Mouse (Mus musculus) megakaryocyte progenitor cell, adult 5-6 weeks (primary cell): ENCODE results near the gene Tnip1. TPM values are rescaled to one million over a fixed set of nuclear protein-coding genes. Genes with fewer than 3 reads are reported as not detected.
A peak's percentile ranks its signal among the peaks of the same experiment; 100 is the strongest.

Experiments used
- ATAC-seq: replicated peaks from 2 replicates; pipeline ENCODE4 v1.8.0; 2016; ENCODE audit warnings: mild to moderate bottlenecking, moderate TSS enrichment, inconsistent platforms; ENCODE audit not compliant: poor library complexity
- total RNA-seq, 2 experiments: library from RNA; stranded (forward) in 1 of 2; stranded (reverse) in 1 of 2; fragments of 157-497, 149-512 nt in 1 of 2; fragments of 200-1000 nt in 1 of 2; gene quantifications; 2 replicates each; pipeline versions ENCODE4 v1.2.3 to v1.2.4; 2015 to 2017

Tnip1 gene
- total RNA-seq, 2 experiments from 2014 or later, result 27.6 to 33.8 TPM

- peak; percentile 82 for ATAC-seq
Observed at GRCm38 (mm10) chr11:54936035-54936770, 26.5 kb downstream of the Tnip1 start.

GRCm38 (mm10) chr11:54934198-54934597 is 28.5 kb downstream of the Tnip1 start:
- ATAC-seq, result no peak

GRCm38 (mm10) chr11:54932540-54932939 is 30.2 kb downstream of the Tnip1 start:
- no peak for ATAC-seq

- 0 out of 2 replicates have a peak, but pooled peaks have one; percentile 13 for ATAC-seq
Observed at GRCm38 (mm10) chr11:54931405-54932093, 31.2 kb downstream of the Tnip1 start.

- no peak for ATAC-seq
Observed at GRCm38 (mm10) chr11:54930318-54930979, 32.3 kb downstream of the Tnip1 start.

- no peak for ATAC-seq
Observed at GRCm38 (mm10) chr11:54929744-54930143, 33.0 kb downstream of the Tnip1 start.

- no peak for ATAC-seq
Observed at GRCm38 (mm10) chr11:54929290-54929689, 33.4 kb downstream of the Tnip1 start.

GRCm38 (mm10) chr11:54928886-54929285 is 33.8 kb downstream of the Tnip1 start:
- no peak for ATAC-seq

- ATAC-seq, result no peak
Observed at GRCm38 (mm10) chr11:54928219-54928618, 34.5 kb downstream of the Tnip1 start.

GRCm38 (mm10) chr11:54927346-54928140 is 35.2 kb downstream of the Tnip1 start:
- ATAC-seq, result peak; percentile 92

GRCm38 (mm10) chr11:54924145-54924544 is 38.6 kb downstream of the Tnip1 start:
- no peak for ATAC-seq

- ATAC-seq, result no peak
Observed at GRCm38 (mm10) chr11:54922488-54922887, 40.2 kb downstream of the Tnip1 start.

- peak; percentile 49; the same call in 1 of the 2 replicates for ATAC-seq
Observed at GRCm38 (mm10) chr11:54921798-54922197, 40.9 kb downstream of the Tnip1 start.

GRCm38 (mm10) chr11:54920973-54921580 is 41.6 kb downstream of the Tnip1 start:
- peak; percentile 53; the same call in 1 of the 2 replicates for ATAC-seq

- ATAC-seq, result no peak
Observed at GRCm38 (mm10) chr11:54920127-54920972, 42.4 kb downstream of the Tnip1 start.

- ATAC-seq, result no peak
Observed at GRCm38 (mm10) chr11:54918273-54918672, 44.4 kb downstream of the Tnip1 start.

GRCm38 (mm10) chr11:54917461-54917860 is 45.3 kb downstream of the Tnip1 start:
- no peak for ATAC-seq

- ATAC-seq, result no peak
Observed at GRCm38 (mm10) chr11:54913841-54914240, 48.9 kb downstream of the Tnip1 start.

GRCm38 (mm10) chr11:54912503-54913316 is 50.0 kb downstream of the Tnip1 start:
- ATAC-seq, result no peak
